Mouse (Mus musculus): ENCODE data around the gene Hsd3b7.

- TF ChIP-seq CTCF (IDR thresholded peaks at IDR 0.05; ENCODE audit: low read depth) (no peak), EP300 (IDR thresholded peaks at IDR 0.05; ENCODE audit: low read depth) (no peak)
Observed at GRCm38 (mm10) chr7:127778350-127778749, 22.1 kb upstream of the Hsd3b7 start.

Data from heart, postnatal 0 days (tissue).